ENCODE assay signal across 28 mouse cellular contexts in genomic region chr2:164765841-164766240, GRCm38 (mm10). TPM values are rescaled to one million over a fixed set of nuclear protein-coding genes. Genes with fewer than 3 reads are reported as not detected.
DNase-seq lines count a peak whose midpoint lies in the region; ATAC-seq and TF ChIP-seq lines count a peak whose summit lies in the region.
"Had no signal": no experiment of that assay in that cellular context is flagged by ENCODE, and none has a peak within 500 bp of the region (broad histone marks: within the 10 kb centered on the region; RNA-seq: fewer than 3 reads in every experiment).

No protein-coding gene starts in this region.

- H3K27ac ChIP-seq in gastrocnemius, adult 2 months, result peak overlapping the region; percentile 62
- peak overlapping the region; percentile 36; the same call in 1 of the 2 replicates for H3K27ac ChIP-seq in heart, postnatal 0 days (ENCODE audit: low read depth)
- peak overlapping the region; percentile 63 for H3K27ac ChIP-seq in liver, embryonic 15.5 days (replicated peaks)
- H3K27ac ChIP-seq: embryonic facial prominence, embryonic 15.5 days; hindbrain, embryonic 13.5 days; kidney, postnatal 0 days; limb, embryonic 13.5 days; stomach, embryonic 15.5 days had no signal

- no peak overlapping the region for H3K4me2 ChIP-seq in heart, postnatal 0 days (ENCODE audit: low read depth, low read length)
- no peak overlapping the region for H3K4me2 ChIP-seq in liver, embryonic 15.5 days
- H3K4me2 ChIP-seq: embryonic facial prominence, embryonic 15.5 days; hindbrain, embryonic 13.5 days; limb, embryonic 13.5 days; midbrain, embryonic 11.5 days; stomach, embryonic 15.5 days had no signal

- peaks cover 64% of the 10 kb centered on the region for H3K36me3 ChIP-seq in heart, postnatal 0 days (replicated peaks; ENCODE audit: control insufficient read depth, insufficient read depth, low read length)
- peaks cover 76% of the 10 kb centered on the region for H3K36me3 ChIP-seq in liver, embryonic 15.5 days (replicated peaks)

- TF ChIP-seq EP300 in heart, postnatal 0 days (IDR thresholded peaks at IDR 0.05; ENCODE audit: low read depth), result no peak

- no peak overlapping the region for H3K4me3 ChIP-seq in gastrocnemius, adult 2 months
- no peak overlapping the region for H3K4me3 ChIP-seq in heart, postnatal 0 days (ENCODE audit: low read depth, low read length)
- no peak overlapping the region for H3K4me3 ChIP-seq in liver, embryonic 15.5 days (replicated peaks)
- H3K4me3 ChIP-seq: embryonic facial prominence, embryonic 15.5 days; hindbrain, embryonic 13.5 days; limb, embryonic 13.5 days; stomach, embryonic 15.5 days had no signal

- no peak for ATAC-seq in heart, postnatal 0 days (ENCODE audit: insufficient read depth, low read depth)
- no peak for ATAC-seq in liver, embryonic 15.5 days (ENCODE audit: insufficient read depth)
- ATAC-seq: CD4-positive, CD25-positive, alpha-beta regulatory T cell, adult 4 months; forebrain, embryonic 14.5 days had no signal

- WGBS in heart, postnatal 0 days, result 44% methylated on average over 3 of the region's 3 CpGs
- 81% methylated on average over 3 of the region's 3 CpGs for WGBS in liver, embryonic 15.5 days (ENCODE audit: insufficient replicate concordance)

- H3K9ac ChIP-seq in heart, postnatal 0 days (replicated peaks; ENCODE audit: low read depth, low read length), result no peak overlapping the region
- H3K9ac ChIP-seq in liver, embryonic 15.5 days, result 0 out of 2 replicates have a peak overlapping the region, but pooled peaks have one; percentile 6
- H3K9ac ChIP-seq: embryonic facial prominence, embryonic 15.5 days; hindbrain, embryonic 13.5 days; limb, embryonic 13.5 days; stomach, embryonic 15.5 days had no signal

- no peak for DNase-seq in gastrocnemius, adult 2 months
- no peak for DNase-seq in gastrocnemius, adult 18-20 months (ENCODE audit: low spot score)
- no peak for DNase-seq in heart, postnatal 0 days (ENCODE audit: low spot score)
- no peak for DNase-seq in heart, adult 9 months (ENCODE audit: low spot score in 2 of 2)
- peak; percentile 29 to 83 for DNase-seq in left cerebral cortex, postnatal 25 days (ENCODE audit: low spot score in 2 of 2)
- DNase-seq in left cerebral cortex, adult 11 months (ENCODE audit: low spot score), result no peak
- DNase-seq in cerebellum, postnatal 36 days, result no peak
- DNase-seq: adrenal gland, postnatal 14 days; cerebellum, adult 8-10 months; heart, postnatal 36 days; kidney, adult 11 months; layer of hippocampus, postnatal 36 days; lung, adult 2 months; lung, postnatal 14 days; thymus, adult 18-20 months; thymus, postnatal 36 days had no signal

- 0 out of 2 replicates have a peak, but pooled peaks cover 10% of the 10 kb centered on the region for H3K4me1 ChIP-seq in heart, postnatal 0 days (ENCODE audit: control insufficient read depth, insufficient read depth)
- peaks cover 62% of the 10 kb centered on the region for H3K4me1 ChIP-seq in liver, embryonic 15.5 days (replicated peaks)

- no peaks in the 10 kb centered on the region for H3K9me3 ChIP-seq in heart, postnatal 0 days (replicated peaks; ENCODE audit: control insufficient read depth, low read length)
- H3K9me3 ChIP-seq in liver, embryonic 15.5 days (replicated peaks), result no peaks in the 10 kb centered on the region
- H3K9me3 ChIP-seq: embryonic facial prominence, embryonic 15.5 days; hindbrain, embryonic 13.5 days; limb, embryonic 13.5 days; stomach, embryonic 15.5 days had no signal

- H3K27me3 ChIP-seq in heart, postnatal 0 days (ENCODE audit: control insufficient read depth, insufficient read depth, low read length), result no peaks in the 10 kb centered on the region
- H3K27me3 ChIP-seq in liver, embryonic 15.5 days, result no peaks in the 10 kb centered on the region
- H3K27me3 ChIP-seq: embryonic facial prominence, embryonic 15.5 days; hindbrain, embryonic 13.5 days; limb, embryonic 13.5 days; stomach, embryonic 15.5 days had no signal

- intact Hi-C loops in gastrocnemius, adult 2 months (cut with DNase I), result no loop called here
- intact Hi-C loops in left cerebral cortex, postnatal 25 days (cut with DNase I), result no loop called here

- TF ChIP-seq CTCF in gastrocnemius, adult 2 months (IDR thresholded peaks at IDR 0.05), result no peak
- TF ChIP-seq CTCF in heart, postnatal 0 days (IDR thresholded peaks at IDR 0.05; ENCODE audit: low read depth), result no peak

RNA-seq across cellular contexts. Expression of gene Ube2c, which starts 3.9 kb away (rescaled TPM):
- under 1 TPM; 0.20 to 0.33 TPM for total RNA-seq in gastrocnemius, adult 2 months (2021)
- total RNA-seq in gastrocnemius, adult 18-20 months (2021), result under 1 TPM; 0.41 to 0.50 TPM
- total RNA-seq in heart, postnatal 0 days (2014; rRNA removed; ENCODE audit: low replicate concordance), result 175 and 320 TPM in 2 replicates
- 116 and 117 TPM in 2 replicates for polyA plus RNA-seq in heart, postnatal 0 days (2015; fragmentation: Nextera tagmentation; extraction: Ambion mirVana)
- total RNA-seq in left cerebral cortex, postnatal 25 days (2021), result under 1 TPM; 0.60 to 0.89 TPM
- polyA plus RNA-seq in liver, embryonic 15.5 days (2015; fragmentation: Nextera tagmentation; extraction: Ambion mirVana), result 682 and 720 TPM in 2 replicates

RNA-seq across cellular contexts. Expression of gene Tnnc2, which starts 13.9 kb away (rescaled TPM):
- over 10,000 TPM; 14,820 to 17,621 TPM for total RNA-seq in gastrocnemius, adult 2 months (2021)
- total RNA-seq in gastrocnemius, adult 18-20 months (2021), result over 10,000 TPM; 18,106 to 19,583 TPM
- 4.9 and 5.0 TPM in 2 replicates for total RNA-seq in heart, postnatal 0 days (2014; rRNA removed; ENCODE audit: low replicate concordance)
- polyA plus RNA-seq in heart, postnatal 0 days (2015; fragmentation: Nextera tagmentation; extraction: Ambion mirVana), result 0.18 and 0.25 TPM in 2 replicates
- total RNA-seq in left cerebral cortex, postnatal 25 days (2021), result not detected
- 27.2 and 51.1 TPM in 2 replicates for polyA plus RNA-seq in liver, embryonic 15.5 days (2015; fragmentation: Nextera tagmentation; extraction: Ambion mirVana)
- total RNA-seq: heart, postnatal 36 days; layer of hippocampus, postnatal 36 days; megakaryocyte progenitor cell, adult 5-6 weeks; midbrain, postnatal 0 days had no signal
- polyA plus RNA-seq: CD4-positive, CD25-positive, alpha-beta regulatory T cell, adult 4 months; forebrain, embryonic 14.5 days; midbrain, embryonic 11.5 days had no signal

RNA-seq across cellular contexts. Expression of gene Snx21, which starts 19.8 kb away (rescaled TPM):
- total RNA-seq in gastrocnemius, adult 2 months (2021), result 10 to 100 TPM; 20.6 to 25.6 TPM
- 10 to 100 TPM; 20.0 to 24.3 TPM for total RNA-seq in gastrocnemius, adult 18-20 months (2021)
- total RNA-seq in heart, postnatal 0 days (2014; rRNA removed; ENCODE audit: low replicate concordance), result 46.4 and 98.1 TPM in 2 replicates
- 29.8 and 30.8 TPM in 2 replicates for polyA plus RNA-seq in heart, postnatal 0 days (2015; fragmentation: Nextera tagmentation; extraction: Ambion mirVana)
- 10 to 100 TPM; 49.6 to 57.6 TPM for total RNA-seq in left cerebral cortex, postnatal 25 days (2021)
- polyA plus RNA-seq in liver, embryonic 15.5 days (2015; fragmentation: Nextera tagmentation; extraction: Ambion mirVana), result 5.6 and 7.9 TPM in 2 replicates

RNA-seq across cellular contexts. Expression of gene Dnttip1, which starts 20.1 kb away (rescaled TPM):
- 10 to 100 TPM; 18.5 to 19.4 TPM for total RNA-seq in gastrocnemius, adult 2 months (2021)
- 10 to 100 TPM; 15.7 to 20.7 TPM for total RNA-seq in gastrocnemius, adult 18-20 months (2021)
- 8.9 and 19.1 TPM in 2 replicates for total RNA-seq in heart, postnatal 0 days (2014; rRNA removed; ENCODE audit: low replicate concordance)
- polyA plus RNA-seq in heart, postnatal 0 days (2015; fragmentation: Nextera tagmentation; extraction: Ambion mirVana), result 42.8 and 43.3 TPM in 2 replicates
- 10 to 100 TPM; 36.6 to 39.3 TPM for total RNA-seq in left cerebral cortex, postnatal 25 days (2021)
- 40.5 and 41.1 TPM in 2 replicates for polyA plus RNA-seq in liver, embryonic 15.5 days (2015; fragmentation: Nextera tagmentation; extraction: Ambion mirVana)

RNA-seq across cellular contexts. Expression of gene Wfdc3, which starts 20.1 kb away (rescaled TPM):
- not detected for total RNA-seq in gastrocnemius, adult 2 months (2021)
- total RNA-seq in gastrocnemius, adult 18-20 months (2021), result not detected
- total RNA-seq in heart, postnatal 0 days (2014; rRNA removed; ENCODE audit: low replicate concordance), result not detected in 2 replicates
- polyA plus RNA-seq in heart, postnatal 0 days (2015; fragmentation: Nextera tagmentation; extraction: Ambion mirVana), result 0.46 and 0.51 TPM in 2 replicates
- total RNA-seq in left cerebral cortex, postnatal 25 days (2021), result 1 to 10 TPM; 1.6 to 1.9 TPM
- 2.3 and 2.4 TPM in 2 replicates for polyA plus RNA-seq in liver, embryonic 15.5 days (2015; fragmentation: Nextera tagmentation; extraction: Ambion mirVana)
- total RNA-seq: gastrocnemius, adult 8-10 months; heart, postnatal 36 days had no signal
- polyA plus RNA-seq: CD4-positive, CD25-positive, alpha-beta regulatory T cell, adult 4 months had no signal

Comparison
In these comparisons a context has a peak if more than half of its experiments do, and no peak if none do; other contexts are left out.
1. DNase-seq: peak in left cerebral cortex, postnatal 25 days (2 of 2); none in gastrocnemius, adult 2 months (single experiment), gastrocnemius, adult 18-20 months (single experiment), heart, postnatal 0 days (single experiment), heart, adult 9 months (0 of 2), left cerebral cortex, adult 11 months (single experiment) and cerebellum, postnatal 36 days (0 of 2).
2. RNA of gene Ube2c, which starts 3.9 kb away (total RNA-seq): 175 to 320 TPM in heart, postnatal 0 days; 0.60 to 0.89 TPM in left cerebral cortex, postnatal 25 days, 0.41 to 0.50 TPM in gastrocnemius, adult 18-20 months and 0.20 to 0.33 TPM in gastrocnemius, adult 2 months; every median in the first group is over 10 times any median in the second.
3. RNA of gene Tnnc2, which starts 13.9 kb away (total RNA-seq): 18,106 to 19,583 TPM in gastrocnemius, adult 18-20 months and 14,820 to 17,621 TPM in gastrocnemius, adult 2 months; 4.9 to 5.0 TPM in heart, postnatal 0 days and not detected in left cerebral cortex, postnatal 25 days; every median in the first group is over 1,000 times any median in the second.
4. Peak in every context shown above with its lines, with median percentiles within 50 percentile points of each other: H3K27ac ChIP-seq.